Mouse (Mus musculus) liver, embryonic 15.5 days (tissue): ENCODE results near the gene Akap12. TPM values are rescaled to one million over a fixed set of nuclear protein-coding genes. Genes with fewer than 3 reads are reported as not detected.
A peak's percentile ranks its signal among the peaks of the same experiment; 100 is the strongest.

Experiments used
- ATAC-seq: fragments of 200-750 bp; cut with Nextera tagmentation; 2 replicates; pipeline ENCODE4 v1.8.0; 2017; ENCODE audit warnings: moderate number of reproducible peaks, mild to moderate bottlenecking, moderate library complexity; ENCODE audit not compliant: insufficient read depth
- H3K27ac ChIP-seq: fragments of 300-500 bp; sonication (generic); replicated peaks from 2 replicates; pipeline ENCODE4 v1.5.1; 2015; ENCODE audit warnings: mild to moderate bottlenecking, inconsistent platforms
- H3K27me3 ChIP-seq: fragments of 300-500 bp; sonication (generic); 2 replicates; pipeline ENCODE4 v1.6.1; 2015; ENCODE audit warnings: mild to moderate bottlenecking, inconsistent platforms
- H3K36me3 ChIP-seq: fragments of 300-500 bp; sonication (generic); replicated peaks from 2 replicates; pipeline ENCODE4 v1.6.1; 2015; ENCODE audit warnings: moderate library complexity, mild to moderate bottlenecking, inconsistent platforms
- H3K4me1 ChIP-seq: fragments of 300-500 bp; sonication (generic); replicated peaks from 2 replicates; pipeline ENCODE4 v1.6.1; 2015; ENCODE audit warnings: inconsistent platforms
- H3K4me2 ChIP-seq: fragments of 300-500 bp; sonication (generic); 2 replicates; pipeline ENCODE4 v1.6.1; 2015; ENCODE audit warnings: moderate library complexity, mild to moderate bottlenecking, inconsistent platforms
- H3K4me3 ChIP-seq: fragments of 300-500 bp; sonication (generic); replicated peaks from 2 replicates; pipeline ENCODE4 v1.5.1; 2015; ENCODE audit warnings: mild to moderate bottlenecking, inconsistent platforms
- H3K9ac ChIP-seq: fragments of 300-500 bp; sonication (generic); 2 replicates; pipeline ENCODE4 v1.6.1; 2015; ENCODE audit warnings: moderate library complexity, mild to moderate bottlenecking, inconsistent platforms
- H3K9me3 ChIP-seq: fragments of 300-500 bp; sonication (generic); replicated peaks from 2 replicates; pipeline ENCODE4 v1.6.1; 2016; ENCODE audit warnings: inconsistent platforms
- WGBS: fragments of 180-500 bp; shearing (Covaris S2); methylation state at CpG from one replicate; pipeline ENCODE4 v1.1.7; 2015; ENCODE audit warnings: mixed read lengths; ENCODE audit not compliant: insufficient replicate concordance; 5-methylcytosine and 5-hydroxymethylcytosine counted together
- polyA plus RNA-seq: library from polyadenylated mRNA; unstranded; fragments of >200 nt; fragmentation: Nextera tagmentation; extraction: Ambion mirVana; gene quantifications from 2 replicates; pipeline ENCODE4 v1.2.1, GENCODE M21; 2015

Gene Akap12
- 3.9 and 4.0 TPM in 2 replicates for polyA plus RNA-seq

DNA sequence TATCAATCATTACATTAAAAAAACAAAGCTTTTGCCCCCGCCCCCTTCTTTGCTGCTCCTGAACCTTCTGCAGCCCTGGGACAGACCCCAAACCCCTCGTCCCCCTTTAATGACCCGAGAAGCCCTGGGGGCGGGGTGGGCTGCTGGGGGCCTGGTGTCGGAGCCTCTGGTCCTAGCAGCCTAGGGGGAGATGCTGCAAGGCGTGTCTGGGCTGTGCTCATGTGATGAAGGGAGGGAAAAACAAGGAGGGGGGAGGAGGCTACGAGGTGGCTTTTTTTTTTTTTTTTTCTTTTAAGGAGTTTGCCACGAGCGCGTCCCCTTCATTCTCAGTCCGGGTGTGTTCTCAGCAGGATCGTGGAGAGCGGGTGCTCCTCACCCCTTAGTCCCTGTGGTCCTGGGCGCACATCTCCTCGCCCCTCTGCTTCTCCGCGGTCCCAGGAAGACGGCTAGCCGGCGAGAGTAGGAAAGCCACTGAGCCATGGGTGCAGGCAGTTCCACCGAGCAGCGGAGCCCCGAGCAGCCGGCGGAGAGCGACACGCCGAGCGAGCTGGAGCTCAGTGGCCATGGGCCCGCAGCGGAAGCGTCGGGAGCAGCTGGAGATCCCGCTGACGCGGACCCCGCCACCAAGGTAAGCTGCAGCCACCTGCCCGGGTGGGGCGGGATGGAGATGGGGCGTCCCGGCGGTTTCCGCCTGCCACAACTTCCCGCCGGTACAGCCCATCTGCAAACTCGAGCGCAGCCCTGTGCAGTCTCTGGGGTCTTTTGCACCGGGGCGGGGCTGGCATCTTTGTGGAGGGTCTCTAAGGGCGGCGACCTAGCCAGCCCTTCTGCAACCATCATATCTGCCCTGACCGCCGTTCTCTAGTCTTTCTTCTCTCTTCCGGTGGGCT is at the start of gene Akap12:
Gene Akap12, plus strand, starts transcription at position 340 of the 890 bp plus-strand sequence.
- H3K36me3 ChIP-seq = no peaks in the 10 kb centered on the region
- WGBS = 2% methylated on average over 52 of the region's 54 CpGs
- H3K27me3 ChIP-seq = peaks cover 34% of the 10 kb centered on the region
- H3K9ac ChIP-seq = no peak within 1 kb of the TSS
- H3K9me3 ChIP-seq = no peaks in the 10 kb centered on the region
- no peak for ATAC-seq
- H3K4me1 ChIP-seq = peaks cover 7% of the 10 kb centered on the region; the same call in 1 of the 2 replicates
- peak within 1 kb of the TSS; percentile 67 for H3K4me2 ChIP-seq
- peak within 1 kb of the TSS; percentile 48 for H3K4me3 ChIP-seq
- H3K27ac ChIP-seq = no peak within 1 kb of the TSS

DNA sequence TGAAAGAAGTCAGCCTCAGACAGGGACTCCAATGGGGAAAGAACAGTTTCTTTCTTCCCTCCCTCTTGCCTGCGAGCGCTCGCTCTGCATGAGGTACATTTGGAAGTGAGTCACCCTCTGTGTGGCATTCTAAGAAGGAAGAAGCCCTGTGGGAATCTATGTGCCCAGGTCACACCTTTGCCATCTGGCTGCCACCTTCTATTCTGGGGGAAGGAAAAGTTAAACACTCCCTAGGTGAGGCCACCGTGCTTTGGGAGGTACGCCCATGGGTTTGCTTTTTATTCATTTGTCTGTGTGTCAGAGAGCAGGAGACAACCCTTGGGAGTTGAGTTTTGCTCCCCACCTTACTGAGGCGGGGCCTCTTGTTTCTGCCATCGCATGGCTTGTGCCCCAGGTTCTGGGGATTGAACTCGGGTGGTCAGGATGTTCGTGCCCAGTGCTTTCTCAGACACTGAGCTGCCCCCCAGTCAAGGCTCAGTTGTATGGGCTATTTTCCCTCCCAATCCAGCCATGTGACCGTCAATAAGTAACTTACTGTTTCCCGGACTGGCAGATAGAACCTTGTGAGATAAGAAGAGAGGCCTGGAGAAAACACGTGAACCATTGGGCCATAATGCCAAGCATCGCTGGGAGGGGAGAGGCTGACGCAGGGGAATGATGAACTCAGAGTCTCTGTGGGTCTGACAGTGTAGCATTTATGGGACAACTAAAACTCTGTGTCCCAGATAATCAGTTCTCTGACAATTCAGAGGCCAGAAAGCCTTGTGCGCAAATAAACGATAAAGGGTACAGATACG is 35.4 kb upstream of the Akap12 start:
- no peak overlapping the region for H3K27ac ChIP-seq
- H3K36me3 ChIP-seq = no peaks in the 10 kb centered on the region
- H3K4me2 ChIP-seq = no peak overlapping the region
- H3K9me3 ChIP-seq = no peaks in the 10 kb centered on the region
- WGBS = 69% methylated on average over 17 of the region's 17 CpGs
- ATAC-seq = no peak
- H3K9ac ChIP-seq = no peak overlapping the region
- no peaks in the 10 kb centered on the region for H3K4me1 ChIP-seq
- H3K4me3 ChIP-seq = no peak overlapping the region
- no peaks in the 10 kb centered on the region for H3K27me3 ChIP-seq

DNA sequence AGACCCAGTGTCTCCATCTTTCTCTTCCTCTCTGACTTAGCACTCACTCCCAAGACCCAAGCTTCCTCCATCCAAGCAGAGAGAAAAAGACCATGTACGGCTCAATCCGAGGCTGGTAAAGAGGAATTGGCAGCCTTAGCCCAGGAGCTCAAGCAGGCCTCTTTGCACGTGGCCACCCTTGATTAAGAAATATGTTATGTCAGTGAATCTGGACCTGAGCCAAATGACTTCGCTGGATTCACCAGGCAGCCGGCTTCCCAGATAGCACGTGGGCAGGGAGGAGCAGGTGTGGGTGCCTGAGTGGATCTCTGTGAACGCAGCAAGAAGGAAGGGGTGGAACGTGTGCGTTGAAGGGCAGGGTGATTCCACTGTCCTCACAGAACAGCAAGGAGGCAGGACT is 33.1 kb upstream of the Akap12 start:
- H3K9me3 ChIP-seq = no peaks in the 10 kb centered on the region
- no peak overlapping the region for H3K9ac ChIP-seq
- no peak for ATAC-seq
- no peak overlapping the region for H3K27ac ChIP-seq
- H3K4me1 ChIP-seq = no peaks in the 10 kb centered on the region
- WGBS = 43% methylated on average over 9 of the region's 9 CpGs
- no peak overlapping the region for H3K4me3 ChIP-seq
- no peaks in the 10 kb centered on the region for H3K36me3 ChIP-seq
- no peaks in the 10 kb centered on the region for H3K27me3 ChIP-seq
- H3K4me2 ChIP-seq = no peak overlapping the region

- Histone ChIP-seq H3K4me2 (no peak overlapping the region), H3K9ac (no peak overlapping the region), H3K27ac (no peak overlapping the region), H3K27me3 (no peaks in the 10 kb centered on the region), H3K4me3 (no peak overlapping the region), H3K9me3 (no peaks in the 10 kb centered on the region), H3K4me1 (no peaks in the 10 kb centered on the region), H3K36me3 (no peaks in the 10 kb centered on the region)
- no peak for ATAC-seq
- 49% methylated on average over 5 of the region's 5 CpGs for WGBS
Observed at GRCm38 (mm10) chr10:4239794-4240574, 26.2 kb upstream of the Akap12 start.

- H3K4me3 ChIP-seq = no peak overlapping the region
- H3K27me3 ChIP-seq = no peaks in the 10 kb centered on the region
- no peak overlapping the region for H3K27ac ChIP-seq
- no peaks in the 10 kb centered on the region for H3K4me1 ChIP-seq
- no peaks in the 10 kb centered on the region for H3K36me3 ChIP-seq
- ATAC-seq = no peak
- WGBS = 82% methylated on average over 16 of the region's 16 CpGs
- H3K4me2 ChIP-seq = no peak overlapping the region
- no peaks in the 10 kb centered on the region for H3K9me3 ChIP-seq
- H3K9ac ChIP-seq = no peak overlapping the region
Observed at GRCm38 (mm10) chr10:4243591-4244300, 22.4 kb upstream of the Akap12 start.

GRCm38 (mm10) chr10:4245812-4246211 is 20.4 kb upstream of the Akap12 start:
- H3K9me3 ChIP-seq = no peaks in the 10 kb centered on the region
- H3K9ac ChIP-seq = no peak overlapping the region
- H3K27ac ChIP-seq = no peak overlapping the region
- peaks cover 4% of the 10 kb centered on the region; the same call in 1 of the 2 replicates for H3K4me1 ChIP-seq
- no peak for ATAC-seq
- H3K4me2 ChIP-seq = no peak overlapping the region
- no peaks in the 10 kb centered on the region for H3K36me3 ChIP-seq
- H3K27me3 ChIP-seq = no peaks in the 10 kb centered on the region
- no peak overlapping the region for H3K4me3 ChIP-seq
- 63% methylated on average over 2 of the region's 2 CpGs for WGBS

DNA sequence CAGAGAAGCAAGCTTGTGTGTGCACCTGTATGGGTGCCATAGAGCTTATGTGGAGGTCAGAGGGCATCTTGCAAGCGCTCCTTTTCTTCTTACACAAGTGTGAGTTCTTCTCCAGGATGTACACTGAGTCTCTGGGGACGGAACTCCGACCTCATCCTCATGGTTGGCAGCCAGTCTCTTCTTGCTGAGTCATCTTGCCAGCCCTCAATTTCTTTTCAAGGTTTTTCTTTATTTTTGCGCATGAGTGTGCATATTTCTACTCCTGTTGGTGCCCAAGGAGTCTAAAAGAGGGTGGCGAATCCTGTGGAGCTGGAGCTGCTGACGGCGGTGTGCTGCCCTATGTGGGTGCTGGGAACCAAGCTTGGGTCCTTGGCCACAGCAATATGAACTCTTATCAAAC is 19.8 kb upstream of the Akap12 start:
- 60% methylated on average over 7 of the region's 7 CpGs for WGBS
- Histone ChIP-seq H3K36me3 (no peaks in the 10 kb centered on the region), H3K9me3 (no peaks in the 10 kb centered on the region), H3K4me1 (peaks cover 7% of the 10 kb centered on the region; the same call in 1 of the 2 replicates), H3K9ac (no peak overlapping the region), H3K27me3 (no peaks in the 10 kb centered on the region), H3K27ac (no peak overlapping the region), H3K4me3 (no peak overlapping the region), H3K4me2 (no peak overlapping the region)
- ATAC-seq = no peak

GRCm38 (mm10) chr10:4249235-4249845 is 16.8 kb upstream of the Akap12 start:
- H3K36me3 ChIP-seq = no peaks in the 10 kb centered on the region
- H3K4me2 ChIP-seq = no peak overlapping the region
- 30% methylated on average over 4 of the region's 4 CpGs for WGBS
- no peak overlapping the region for H3K9ac ChIP-seq
- ATAC-seq = no peak
- H3K9me3 ChIP-seq = no peaks in the 10 kb centered on the region
- peaks cover 7% of the 10 kb centered on the region; the same call in 1 of the 2 replicates for H3K4me1 ChIP-seq
- no peaks in the 10 kb centered on the region for H3K27me3 ChIP-seq
- H3K4me3 ChIP-seq = no peak overlapping the region
- no peak overlapping the region for H3K27ac ChIP-seq

- Histone ChIP-seq H3K4me2 (no peak overlapping the region), H3K4me1 (peaks cover 7% of the 10 kb centered on the region; the same call in 1 of the 2 replicates), H3K9ac (no peak overlapping the region), H3K9me3 (no peaks in the 10 kb centered on the region), H3K27ac (no peak overlapping the region), H3K36me3 (no peaks in the 10 kb centered on the region), H3K4me3 (no peak overlapping the region), H3K27me3 (no peaks in the 10 kb centered on the region)
- 32% methylated on average over 3 of the region's 3 CpGs for WGBS
- 0 out of 2 replicates have a peak, but pooled peaks have one; percentile 34 for ATAC-seq
Observed at GRCm38 (mm10) chr10:4250681-4251080, 15.5 kb upstream of the Akap12 start.

- H3K27me3 ChIP-seq = no peaks in the 10 kb centered on the region
- no peak overlapping the region for H3K4me2 ChIP-seq
- H3K9me3 ChIP-seq = no peaks in the 10 kb centered on the region
- H3K27ac ChIP-seq = no peak overlapping the region
- H3K9ac ChIP-seq = no peak overlapping the region
- peaks cover 7% of the 10 kb centered on the region; the same call in 1 of the 2 replicates for H3K4me1 ChIP-seq
- H3K36me3 ChIP-seq = no peaks in the 10 kb centered on the region
- WGBS = 58% methylated on average over 4 of the region's 4 CpGs
- ATAC-seq = no peak
- H3K4me3 ChIP-seq = no peak overlapping the region
Observed at GRCm38 (mm10) chr10:4253613-4254012, 12.6 kb upstream of the Akap12 start.
